Mouse (Mus musculus) effector memory CD4-positive, alpha-beta T cell, adult 7 months (primary cell): ENCODE measurements around the gene Dedd. TPM values are rescaled to one million over a fixed set of nuclear protein-coding genes. Genes with fewer than 3 reads are reported as not detected.

Experiments
- polyA plus RNA-seq: library from polyadenylated mRNA; unstranded; fragments of 100-300 nt; shearing (Covaris generic); gene quantifications from one replicate; pipeline ENCODE4 v1.2.1, GENCODE M21; 2017

Dedd gene
- polyA plus RNA-seq: 28.1 TPM

GRCm38 (mm10) chr1:171328839-171329432 lies at the start of gene Dedd:
Gene Dedd, plus strand, starts transcription at chr1:171329145.

GRCm38 (mm10) chr1:171280916-171281527 lies 47.9 kb upstream of the Dedd start, which contains the start of gene Ppox:
Gene Ppox, minus strand, starts transcription at chr1:171281186.

GRCm38 (mm10) chr1:171287136-171288081 lies 41.5 kb upstream of the Dedd start, which contains the start of gene Usp21:
Gene Usp21, minus strand, starts transcription at chr1:171287991.

GRCm38 (mm10) chr1:171294298-171295062 lies 34.5 kb upstream of the Dedd start, which contains the start of gene Ufc1:
Gene Ufc1, minus strand, starts transcription at chr1:171295024.

GRCm38 (mm10) chr1:171345225-171346094 lies 16.5 kb downstream of the Dedd start, which contains the start of the genes Nit1 and Pfdn2:
Gene Nit1, minus strand, starts transcription at chr1:171345646.
Gene Pfdn2, plus strand, starts transcription at chr1:171345670.

GRCm38 (mm10) chr1:171360656-171361055 lies 31.7 kb downstream of the Dedd start, which contains the start of gene Klhdc9:
Gene Klhdc9, minus strand, starts transcription at chr1:171360798.

GRCm38 (mm10) chr1:171369845-171370556 lies 41.1 kb downstream of the Dedd start, which contains the start of gene Nectin4:
Gene Nectin4, plus strand, starts transcription at chr1:171370099.

GRCm38 (mm10) chr1:171388376-171389102 lies 59.6 kb downstream of the Dedd start, which contains the start of gene Arhgap30:
Gene Arhgap30, plus strand, starts transcription at chr1:171388954.

Other genes starting within 250 kb of the Dedd start
- gene Cfap126, start 215.2 kb upstream of the Dedd start, polyA plus RNA-seq: 2.8 TPM
- 112 TPM for gene Sdhc, start 178.5 kb upstream of the Dedd start, polyA plus RNA-seq
- not detected for gene Mpz, start 178.4 kb upstream of the Dedd start, polyA plus RNA-seq
- not detected for gene Pcp4l1, start 132.9 kb upstream of the Dedd start, polyA plus RNA-seq
- gene Nr1i3, start 115.2 kb upstream of the Dedd start, polyA plus RNA-seq: 0.15 TPM
- 26.0 TPM for gene Tomm40l, start 106.6 kb upstream of the Dedd start, polyA plus RNA-seq
- gene Apoa2, start 104.1 kb upstream of the Dedd start, polyA plus RNA-seq: not detected
- not detected for gene Fcer1g, start 94.8 kb upstream of the Dedd start, polyA plus RNA-seq
- 0.69 TPM for gene Adamts4, start 78.7 kb upstream of the Dedd start, polyA plus RNA-seq
- gene Ndufs2, start 77.8 kb upstream of the Dedd start, polyA plus RNA-seq: 99.2 TPM
- 44.1 TPM for gene B4galt3, start 58.8 kb upstream of the Dedd start, polyA plus RNA-seq
- gene Ppox, start 48.0 kb upstream of the Dedd start, polyA plus RNA-seq: 62.5 TPM
- gene Usp21, start 41.2 kb upstream of the Dedd start, polyA plus RNA-seq: 51.2 TPM
- gene Ufc1, start 34.1 kb upstream of the Dedd start, polyA plus RNA-seq: 55.5 TPM
- gene Nit1, start 16.5 kb downstream of the Dedd start, polyA plus RNA-seq: 26.6 TPM
- 113 TPM for gene Pfdn2, start 16.5 kb downstream of the Dedd start, polyA plus RNA-seq
- gene Klhdc9, start 31.7 kb downstream of the Dedd start, polyA plus RNA-seq: not detected
- gene Nectin4, start 41.0 kb downstream of the Dedd start, polyA plus RNA-seq: 0.24 TPM
- 148 TPM for gene Arhgap30, start 59.8 kb downstream of the Dedd start, polyA plus RNA-seq
- gene Usf1, start 82.2 kb downstream of the Dedd start, polyA plus RNA-seq: 56.8 TPM
- not detected for gene Tstd1, start 89.7 kb downstream of the Dedd start, polyA plus RNA-seq
- gene F11r, start 108.4 kb downstream of the Dedd start, polyA plus RNA-seq: 0.56 TPM
- gene Alyref2, start 174.3 kb downstream of the Dedd start, polyA plus RNA-seq: 5.7 TPM
- gene Itln1, start 206.1 kb downstream of the Dedd start, polyA plus RNA-seq: not detected
- gene Cd244a, start 230.0 kb downstream of the Dedd start, polyA plus RNA-seq: 0.65 TPM